Mouse (Mus musculus) frontal cortex, adult 2 months (tissue): ENCODE data around the gene Sprr2e. TPM values are rescaled to one million over a fixed set of nuclear protein-coding genes. Genes with fewer than 3 reads are reported as not detected.

Experiments used
- DNase-seq, 2 experiments: peaks; one replicate each; pipeline ENCODE4 v3.0.0; 2022; ENCODE audit warnings: low spot score in 1 of 2; ENCODE audit errors: extremely low spot score in 1 of 2
- polyA plus RNA-seq: library from polyadenylated mRNA; depleted of rRNA; stranded (reverse); fragments of >200 nt; gene quantifications from 2 replicates; pipeline ENCODE4 v1.2.3, GENCODE M21; 2012; rRNA removed

Gene Sprr2e
- polyA plus RNA-seq: not detected in 2 replicates

GRCm38 (mm10) chr3:92351843-92352242 is at the start of gene Sprr2e:
Gene Sprr2e (plus strand): TSS chr3:92352143.
- no peak for DNase-seq

DNA sequence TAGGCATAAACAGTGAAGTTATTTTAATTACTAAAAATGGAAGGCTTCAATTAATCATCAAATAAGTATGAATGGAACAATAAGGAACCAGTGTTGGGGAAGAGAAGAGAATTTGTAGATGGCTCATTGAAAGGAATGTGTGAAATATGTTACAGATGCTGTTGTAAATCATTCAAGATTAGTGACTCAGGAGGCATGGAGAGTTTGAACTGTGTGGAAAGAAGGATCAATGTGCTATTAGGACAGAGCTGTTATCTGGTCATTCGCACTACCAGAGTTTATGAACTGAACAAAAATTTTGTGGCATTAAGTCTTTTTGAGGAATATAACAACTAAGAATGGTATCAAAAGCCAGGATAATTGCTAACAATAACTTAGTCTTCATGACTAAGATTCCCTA is 44.5 kb upstream of the Sprr2e start:
- no peak for DNase-seq

GRCm38 (mm10) chr3:92316320-92316719 is 35.6 kb upstream of the Sprr2e start, which contains the start of gene Sprr2b:
Gene Sprr2b (plus strand): TSS chr3:92316620.
- DNase-seq: no peak

GRCm38 (mm10) chr3:92317384-92317783 is 34.6 kb upstream of the Sprr2e start:
- DNase-seq: no peak

- DNase-seq: no peak
Measured at GRCm38 (mm10) chr3:92336278-92336677, 15.7 kb upstream of the Sprr2e start.

DNA sequence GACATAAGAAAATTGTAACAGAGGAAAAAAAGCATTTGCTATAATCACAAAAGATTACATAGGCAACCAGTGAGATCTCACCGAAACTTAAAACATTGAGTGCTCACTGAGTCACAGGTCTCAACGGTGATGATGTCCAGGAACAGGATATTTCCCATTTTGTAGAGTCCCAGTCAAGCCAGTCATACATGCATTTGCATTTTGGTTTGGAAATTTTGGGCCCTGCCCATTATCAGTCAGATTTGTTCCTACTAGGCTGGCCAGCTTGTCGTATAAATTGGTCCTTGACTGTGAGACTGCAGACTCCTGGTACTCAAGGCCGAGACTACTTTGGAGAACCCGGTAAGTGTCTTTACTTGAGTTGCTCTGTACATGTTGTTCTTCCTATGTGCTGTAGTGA is 13.1 kb upstream of the Sprr2e start, which contains the start of gene Sprr2d:
Gene Sprr2d (plus strand): TSS at position 301 of the 400 bp plus-strand sequence.
- no peak for DNase-seq

DNA sequence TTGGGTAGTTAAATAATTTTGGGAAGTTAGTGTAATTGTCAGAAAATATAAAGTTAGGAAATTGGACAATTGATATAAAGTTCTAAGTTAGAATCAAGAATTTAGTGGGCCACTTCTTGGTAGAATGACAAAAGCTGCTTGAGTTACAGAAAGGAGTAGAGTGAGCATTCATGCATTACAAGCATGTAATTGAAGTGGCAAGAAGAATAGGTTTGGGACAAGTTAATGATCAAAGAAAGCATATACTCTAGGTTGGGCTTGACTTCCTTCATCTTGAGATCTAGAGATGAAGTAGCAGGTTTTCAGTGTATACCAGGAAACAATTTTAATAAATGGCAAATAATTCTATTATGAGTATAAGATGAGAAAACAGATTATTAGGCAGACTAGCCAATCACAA is 9.7 kb downstream of the Sprr2e start:
- DNase-seq: no peak

DNA sequence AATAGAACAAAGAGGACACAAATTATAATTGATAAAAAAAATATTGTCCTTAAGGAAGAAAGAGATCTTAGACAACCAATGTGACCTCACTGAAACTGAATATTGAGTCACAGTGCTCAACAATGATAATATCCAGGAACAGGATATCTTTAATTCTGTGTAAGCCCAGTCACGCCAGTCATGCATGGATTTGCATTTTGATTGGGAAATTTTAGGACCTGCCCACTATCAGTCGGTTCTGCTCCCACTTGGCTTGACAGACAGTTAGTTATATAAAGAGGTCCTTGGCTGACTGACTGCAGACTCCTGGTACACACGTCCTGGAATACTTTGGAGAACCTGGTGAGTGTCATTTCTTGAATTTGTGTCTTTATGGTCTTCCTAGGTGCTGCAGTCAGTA is 12.9 kb downstream of the Sprr2e start, which contains the start of gene Sprr2f:
Gene Sprr2f (plus strand): TSS at position 301 of the 400 bp plus-strand sequence.
- DNase-seq: no peak

GRCm38 (mm10) chr3:92373613-92374012 is 21.7 kb downstream of the Sprr2e start:
- DNase-seq: peak in 1 of 2 experiments; percentile 2

- DNase-seq: no peak
Measured at GRCm38 (mm10) chr3:92385385-92385784, 33.4 kb downstream of the Sprr2e start, which contains the start of gene Sprr2h. Gene Sprr2h (plus strand): TSS chr3:92385685.

DNA sequence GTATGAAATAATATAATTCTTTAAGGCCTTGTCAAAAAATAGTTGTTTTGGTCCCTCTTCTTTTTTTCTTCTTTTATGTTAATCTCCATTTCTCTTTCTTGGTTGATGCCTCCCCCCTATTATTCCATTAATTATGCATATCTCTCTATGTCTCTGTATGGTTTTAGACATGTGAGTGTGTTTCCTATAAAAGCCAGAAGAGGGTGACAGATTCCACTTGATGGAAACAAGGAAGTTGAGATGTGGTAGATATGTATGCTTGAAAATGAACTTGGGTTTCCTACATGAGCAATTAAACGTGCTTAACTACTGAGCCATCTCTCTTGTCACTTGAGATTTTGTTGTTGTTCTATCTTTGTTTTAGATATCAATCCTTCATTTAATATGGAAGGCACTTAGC is 42.4 kb downstream of the Sprr2e start:
- peak in 1 of 2 experiments; percentile 22 for DNase-seq

Other genes with a start within 250 kb of the Sprr2e start
- gene Prr9, start 228.2 kb upstream of the Sprr2e start, polyA plus RNA-seq: not detected in 2 replicates
- gene Lelp1, start 209.4 kb upstream of the Sprr2e start, polyA plus RNA-seq: not detected in 2 replicates
- 0.06 TPM in 1 of 2 replicates, not detected in the other for gene Sprr2a1, start 136.3 kb upstream of the Sprr2e start, polyA plus RNA-seq
- gene Sprr2a2, start 136.2 kb upstream of the Sprr2e start, polyA plus RNA-seq: 1.9 and 3.7 TPM in 2 replicates
- 0.23 TPM in 1 of 2 replicates, not detected in the other for gene Sprr2a3, start 66.7 kb upstream of the Sprr2e start, polyA plus RNA-seq
- gene Sprr2b, start 35.5 kb upstream of the Sprr2e start, polyA plus RNA-seq: not detected in 2 replicates
- gene Sprr2d, start 13.0 kb upstream of the Sprr2e start, polyA plus RNA-seq: not detected in 2 replicates
- 0.21 TPM in 1 of 2 replicates, not detected in the other for gene Sprr2f, start 13.0 kb downstream of the Sprr2e start, polyA plus RNA-seq
- not detected in 2 replicates for gene Sprr2h, start 33.5 kb downstream of the Sprr2e start, polyA plus RNA-seq
- not detected in 2 replicates for gene Sprr2i, start 55.8 kb downstream of the Sprr2e start, polyA plus RNA-seq
- gene Sprr2j-ps, start 65.9 kb downstream of the Sprr2e start, polyA plus RNA-seq: not detected in 2 replicates
- gene Gm9774, start 77.3 kb downstream of the Sprr2e start, polyA plus RNA-seq: 6.0 and 7.7 TPM in 2 replicates
- gene Sprr2k, start 80.4 kb downstream of the Sprr2e start, polyA plus RNA-seq: not detected in 2 replicates
- gene Sprr1b, start 86.6 kb downstream of the Sprr2e start, polyA plus RNA-seq: not detected in 2 replicates
- gene Sprr3, start 106.6 kb downstream of the Sprr2e start, polyA plus RNA-seq: not detected in 2 replicates
- 0.46 and 0.70 TPM in 2 replicates for gene Sprr1a, start 133.8 kb downstream of the Sprr2e start, polyA plus RNA-seq
- gene Sprr4, start 148.3 kb downstream of the Sprr2e start, polyA plus RNA-seq: not detected in 2 replicates
- not detected in 2 replicates for gene 2310046K23Rik, start 182.4 kb downstream of the Sprr2e start, polyA plus RNA-seq
- gene Ivl, start 221.6 kb downstream of the Sprr2e start, polyA plus RNA-seq: not detected in 2 replicates
- not detected in 2 replicates for gene Smcp, start 236.9 kb downstream of the Sprr2e start, polyA plus RNA-seq